Mouse (Mus musculus): ENCODE measurements around the gene Gcnt3.

- no peak for TF ChIP-seq EP300 (IDR thresholded peaks at IDR 0.05; ENCODE audit: insufficient read depth, low read depth, low read length)
- TF ChIP-seq POLR2A (IDR thresholded peaks at IDR 0.05; ENCODE audit: insufficient read depth, low read depth, low read length), result no peak
- no peak for TF ChIP-seq CTCF (IDR thresholded peaks at IDR 0.05)
These were observed 29.6 kb upstream of the Gcnt3 start for GRCm38 (mm10) chr9:70067497-70067896.
